Mouse (Mus musculus) lung, postnatal 0 days (tissue): ENCODE measurements around the gene Kcnk1.

Experiments
- CTCF ChIP-seq: IDR thresholded peaks from 2 replicates; pipeline ENCODE4 v1.5.1; 2016; ENCODE audit warnings: antibody characterized with exemption, mild to moderate bottlenecking
- EP300 ChIP-seq: IDR thresholded peaks from 2 replicates; pipeline ENCODE4 v1.6.1; 2016; ENCODE audit warnings: antibody characterized with exemption, mild to moderate bottlenecking, control low read depth

DNA sequence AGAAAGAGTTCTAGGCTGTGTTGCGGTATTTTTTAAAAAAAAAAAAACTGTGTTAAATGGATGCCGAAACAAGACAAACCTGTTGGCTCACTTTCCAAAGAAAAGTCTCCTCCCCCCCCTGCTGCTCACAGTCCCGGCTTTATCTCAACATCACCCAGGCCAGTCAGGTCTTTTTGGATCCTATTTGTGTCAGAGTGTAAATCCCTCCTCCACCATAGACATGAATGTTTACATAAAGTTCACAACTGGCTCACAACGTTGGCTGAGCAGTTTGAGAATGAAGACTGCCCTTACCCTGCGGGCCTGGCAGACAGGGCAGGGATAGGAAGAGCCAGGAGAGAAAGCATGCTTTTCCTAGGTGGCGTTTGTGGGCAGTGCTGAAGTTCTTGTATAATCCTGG is 2.0 kb downstream of the Kcnk1 start:
- no peak for TF ChIP-seq CTCF
- 0 out of 2 replicates have a peak, but pooled peaks have one; percentile 5 for TF ChIP-seq EP300
